Mouse (Mus musculus) liver (tissue): ENCODE results near the gene Fgd1.

ENCODE experiments used
- DNase-seq: peaks from one replicate; pipeline ENCODE4 v3.0.0-alpha.2; 2020; ENCODE audit warnings: mixed read lengths

Fgd1 gene

DNA sequence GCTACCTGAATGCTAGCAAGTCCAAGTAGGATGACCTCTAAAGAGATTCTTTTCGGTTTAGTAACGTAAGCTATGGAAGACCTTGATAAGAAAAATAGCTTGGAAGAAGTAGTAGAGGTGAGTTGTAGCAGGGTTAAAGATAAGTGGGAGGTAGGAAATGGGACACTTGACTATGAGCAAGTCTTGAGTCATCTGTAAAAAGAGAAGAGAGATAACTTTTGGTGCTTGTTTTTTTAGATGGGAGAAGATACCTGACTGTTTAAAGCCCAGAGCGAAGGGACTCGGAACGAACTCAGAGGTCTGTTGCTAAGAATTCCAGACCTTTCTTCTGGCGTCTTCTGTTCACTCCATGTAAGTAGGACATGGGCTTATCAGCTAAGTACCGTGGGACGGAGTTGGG, at the start of gene Fgd1:
Gene Fgd1 (plus strand): TSS at position 301 of the 400 bp plus-strand sequence.
- no peak for DNase-seq

DNA sequence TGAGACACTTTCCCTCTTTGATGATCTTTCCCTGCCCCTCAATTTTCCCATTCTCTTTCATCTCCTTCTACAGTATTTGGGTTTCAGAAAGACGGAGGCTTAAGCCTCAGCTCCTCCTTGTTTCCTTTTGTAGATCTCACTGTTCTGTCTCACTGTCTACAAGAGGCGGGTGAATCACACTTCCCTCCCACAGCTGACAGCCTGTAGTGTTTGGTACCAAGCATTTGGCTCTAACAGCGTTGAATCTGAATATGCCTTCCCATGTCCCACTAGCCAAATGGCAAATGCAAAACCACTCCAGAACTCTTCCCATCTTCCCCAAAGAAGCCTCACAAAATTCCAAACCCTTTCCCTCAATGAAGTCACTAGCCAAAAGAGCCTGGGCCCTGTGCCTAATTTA, 49.2 kb upstream of the Fgd1 start:
- DNase-seq = no peak

DNA sequence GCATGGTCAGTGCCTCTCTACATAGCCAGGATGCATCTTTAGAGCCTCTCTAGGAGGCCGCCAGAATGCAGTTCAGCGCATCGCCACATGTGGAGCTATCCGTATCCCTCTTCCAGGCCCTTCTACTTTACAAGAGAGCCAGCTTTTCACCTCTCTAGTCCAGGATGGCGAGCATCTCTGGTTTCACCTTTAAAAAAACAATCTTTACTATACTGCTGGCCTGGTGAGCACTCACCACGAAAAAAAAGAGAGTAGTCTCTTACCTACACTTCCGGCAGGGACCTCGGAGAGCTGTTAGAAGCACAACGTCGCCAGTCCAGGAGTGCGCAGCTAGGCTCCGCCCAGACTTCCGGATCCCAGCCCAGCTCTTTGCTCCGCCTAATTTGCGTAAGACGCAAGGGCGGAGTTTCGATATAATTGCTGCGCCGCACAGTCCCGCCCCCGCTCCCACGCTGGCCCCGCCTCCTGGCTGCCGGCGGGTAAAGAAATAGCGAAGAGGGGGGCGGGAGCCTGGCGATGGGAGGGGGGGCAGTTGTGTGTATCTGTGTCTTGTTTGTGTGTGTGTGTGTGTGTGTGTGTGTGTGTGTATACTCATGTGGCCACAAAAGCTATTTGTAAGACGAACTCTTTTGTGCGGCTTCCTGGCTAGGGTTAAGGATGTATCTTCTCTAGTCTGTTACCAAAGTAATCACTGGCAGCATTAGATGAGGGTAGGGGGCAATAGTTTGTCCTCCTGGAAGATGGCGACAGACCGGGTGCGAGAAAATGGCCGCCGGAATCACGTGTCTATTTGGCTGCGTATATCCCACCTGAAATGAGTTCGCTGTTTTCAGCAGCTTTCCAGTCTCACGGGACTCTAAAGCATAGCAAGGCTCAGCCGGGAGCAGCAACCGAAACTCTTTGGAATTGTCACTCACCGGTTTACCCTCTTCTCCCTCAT, 28.7 kb upstream of the Fgd1 start, which contains the start of gene Gnl3l:
Gene Gnl3l (minus strand): TSS at position 385 of the 940 bp plus-strand sequence.
- DNase-seq = peak; percentile 91

DNA sequence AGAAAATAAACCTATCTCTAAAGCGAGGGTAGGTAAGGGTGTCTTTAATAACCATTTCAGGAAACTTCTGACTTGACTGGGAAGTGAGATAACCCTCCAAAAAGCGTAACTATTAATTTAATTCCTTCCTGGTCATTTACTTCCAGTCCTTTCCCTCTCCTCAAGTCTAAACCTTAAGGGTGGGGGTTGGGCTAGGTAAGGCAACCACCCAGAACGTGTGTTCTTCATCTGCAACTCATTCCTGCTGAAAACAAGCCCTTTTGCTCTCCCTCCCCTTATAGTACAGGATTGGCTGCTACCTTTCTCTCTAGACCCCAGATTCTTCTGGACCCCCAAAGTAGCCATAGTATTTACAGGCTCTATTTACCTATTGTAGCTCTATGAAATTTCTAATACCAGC, 28.1 kb upstream of the Fgd1 start:
- no peak for DNase-seq

DNA sequence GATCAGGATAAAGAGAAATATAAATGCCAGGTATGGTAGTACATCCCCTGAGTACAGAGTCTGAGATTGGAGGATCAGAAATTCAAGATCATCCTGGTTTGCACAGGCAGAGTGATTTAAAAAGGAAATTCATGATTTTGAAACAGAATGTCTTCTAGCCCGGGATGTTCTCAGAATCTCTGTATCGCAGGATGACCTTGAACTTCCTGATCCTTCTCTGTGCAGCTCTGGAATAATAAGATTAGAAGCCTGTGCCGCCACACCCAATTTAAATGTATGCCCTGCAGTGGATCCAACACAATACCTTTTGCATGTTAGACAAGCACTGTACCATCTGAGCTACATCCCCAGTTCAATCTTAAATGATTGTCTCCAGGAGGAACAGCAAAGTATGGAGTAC, 27.2 kb upstream of the Fgd1 start:
- no peak for DNase-seq

DNA sequence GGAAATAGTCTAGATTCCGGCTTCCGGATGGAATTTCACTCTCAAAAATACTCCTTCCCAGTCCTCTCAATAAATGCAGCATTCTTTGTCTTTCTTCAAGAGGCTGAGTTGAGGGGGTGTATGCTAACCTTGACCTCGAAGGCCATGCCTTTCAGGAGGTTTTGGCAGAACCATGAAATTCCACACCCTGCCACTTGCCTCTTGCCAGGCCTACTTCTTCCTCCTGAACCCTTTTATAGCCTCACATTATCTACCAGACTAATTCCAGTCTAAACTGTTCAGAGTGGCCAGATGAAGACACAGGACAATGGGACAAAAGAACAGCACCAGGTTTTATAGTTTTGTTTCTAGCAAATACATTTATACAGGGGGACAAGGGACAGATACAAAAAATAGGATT, 14.6 kb upstream of the Fgd1 start:
- no peak for DNase-seq

DNA sequence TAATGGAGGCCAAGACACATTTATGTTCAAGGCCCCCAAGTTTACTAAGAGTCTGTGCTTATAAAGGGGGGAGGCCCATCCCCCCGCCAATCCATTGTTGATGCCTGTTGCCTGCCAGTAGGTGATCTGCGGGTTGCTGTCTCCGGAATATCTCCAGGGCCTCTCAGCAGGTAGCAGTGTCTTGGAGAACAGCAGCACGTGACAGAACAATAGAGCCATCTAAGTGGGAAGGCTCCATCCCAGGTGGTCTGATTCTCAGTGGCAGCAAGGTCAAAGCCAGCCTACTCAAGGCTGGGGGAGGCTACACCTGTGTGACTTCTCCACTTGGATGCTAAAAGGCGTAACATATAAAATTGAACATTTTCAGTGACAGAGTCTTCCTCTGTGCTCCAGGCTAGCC, 4.7 kb upstream of the Fgd1 start:
- DNase-seq = no peak

DNA sequence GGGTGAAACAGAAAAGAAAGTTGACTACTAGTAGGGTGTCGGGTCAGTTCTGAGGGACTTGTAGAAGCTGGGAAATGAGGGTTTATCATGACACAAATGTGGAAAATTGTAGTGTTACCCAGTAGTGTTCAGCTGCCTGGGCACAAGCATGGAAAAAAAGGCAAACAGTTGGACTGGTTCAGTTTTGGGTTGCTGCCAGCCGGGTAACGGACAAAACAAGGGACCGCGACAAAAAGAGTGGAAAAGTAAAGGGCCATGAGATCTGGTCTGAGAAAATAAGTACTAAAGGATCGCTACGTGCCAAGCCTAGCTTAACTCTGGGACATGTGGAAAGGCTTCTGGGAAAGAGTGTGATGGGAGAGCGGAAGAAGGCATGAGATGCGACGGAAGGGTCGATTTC, 371 bp downstream of the Fgd1 start:
- DNase-seq = no peak

DNA sequence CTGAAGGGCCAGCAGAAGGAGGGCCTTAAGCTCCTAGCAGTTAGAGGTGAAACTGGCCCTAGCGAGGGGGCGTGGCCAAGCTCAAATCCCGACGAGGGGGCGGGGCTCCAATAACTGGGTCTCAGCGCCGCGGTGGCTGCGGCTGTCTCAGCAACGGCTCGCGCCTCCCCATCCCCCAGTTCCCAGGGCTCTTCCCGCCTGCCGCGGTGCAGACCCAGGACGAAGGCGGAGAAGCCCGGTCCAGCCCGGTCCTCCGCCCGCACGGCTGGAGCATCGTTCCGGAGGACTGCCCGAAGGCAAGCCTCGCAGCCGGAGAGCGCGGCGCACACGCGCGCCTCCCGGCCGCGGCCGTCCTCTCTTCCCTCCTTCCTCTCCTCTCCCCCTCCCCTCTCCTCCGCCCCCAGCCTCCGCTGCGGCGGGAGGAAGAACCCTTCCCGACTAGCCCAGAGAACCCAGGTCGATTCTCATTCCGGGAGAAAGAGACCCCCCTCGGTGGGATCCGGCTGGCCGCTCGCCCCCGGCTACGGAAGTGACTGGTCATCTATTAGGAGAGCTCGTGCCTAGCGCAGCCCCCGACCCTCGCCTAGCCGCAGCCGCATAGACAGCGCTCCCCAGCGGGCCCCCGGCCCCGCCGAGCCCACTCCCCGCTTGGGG, 954 bp downstream of the Fgd1 start:
- DNase-seq = peak; percentile 77

DNA sequence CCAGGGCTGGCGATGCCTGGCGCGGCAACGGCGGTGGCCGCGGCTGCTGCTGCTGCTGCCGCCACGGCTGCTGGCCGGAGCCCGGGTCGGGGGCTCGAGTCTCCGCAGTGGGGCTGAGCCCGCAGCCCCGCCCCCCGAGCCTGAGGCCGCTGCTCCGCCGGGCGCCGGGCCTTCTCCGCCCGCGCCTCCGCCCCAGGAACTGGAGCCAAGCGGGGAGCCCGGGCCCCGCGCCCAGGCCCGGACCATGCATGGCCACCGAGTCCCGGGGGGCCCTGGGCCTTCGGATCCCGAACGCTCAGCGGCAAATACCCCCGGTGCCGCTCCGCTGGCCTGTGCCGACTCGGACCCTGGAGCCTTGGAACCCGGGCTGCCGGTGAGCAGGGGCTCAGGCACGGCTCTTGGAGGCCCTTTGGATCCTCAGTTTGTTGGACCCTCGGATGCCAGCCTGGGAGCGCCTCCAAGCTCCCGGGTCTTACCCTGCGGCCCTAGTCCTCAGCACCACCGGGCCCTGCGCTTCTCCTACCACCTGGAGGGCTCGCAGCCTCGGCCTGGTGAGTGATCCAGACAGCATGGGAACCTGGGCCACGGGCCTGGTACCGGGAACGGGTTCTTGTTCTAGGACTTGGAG, 1.6 kb downstream of the Fgd1 start:
- DNase-seq = no peak

DNA sequence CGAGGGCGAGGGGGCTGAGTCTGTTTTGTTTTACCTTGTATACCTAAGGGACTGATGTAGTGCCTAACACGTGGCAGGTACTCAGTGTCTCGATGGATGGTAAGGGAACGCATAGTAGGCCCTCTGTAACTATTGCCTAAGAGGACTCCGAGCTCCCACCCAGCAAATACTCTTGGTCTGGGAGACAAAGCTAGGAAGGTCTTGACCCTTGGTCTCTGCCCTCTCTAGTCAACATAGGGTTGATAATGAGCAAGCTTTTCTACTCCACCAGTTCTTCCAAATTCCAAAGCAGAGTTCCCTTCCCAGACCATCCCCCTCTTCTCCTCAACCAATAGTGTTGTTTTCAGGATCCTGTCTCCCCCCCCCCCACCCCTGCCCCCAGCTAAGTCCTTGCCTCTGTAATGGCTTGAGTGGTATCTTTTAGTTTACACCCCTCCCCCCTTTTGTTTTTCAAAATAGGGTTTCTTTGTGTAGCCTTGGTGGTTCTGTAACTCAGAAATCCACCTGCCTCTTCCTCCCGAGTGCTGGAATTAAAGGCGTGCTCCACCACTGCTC, 3.8 kb downstream of the Fgd1 start:
- no peak for DNase-seq

DNA sequence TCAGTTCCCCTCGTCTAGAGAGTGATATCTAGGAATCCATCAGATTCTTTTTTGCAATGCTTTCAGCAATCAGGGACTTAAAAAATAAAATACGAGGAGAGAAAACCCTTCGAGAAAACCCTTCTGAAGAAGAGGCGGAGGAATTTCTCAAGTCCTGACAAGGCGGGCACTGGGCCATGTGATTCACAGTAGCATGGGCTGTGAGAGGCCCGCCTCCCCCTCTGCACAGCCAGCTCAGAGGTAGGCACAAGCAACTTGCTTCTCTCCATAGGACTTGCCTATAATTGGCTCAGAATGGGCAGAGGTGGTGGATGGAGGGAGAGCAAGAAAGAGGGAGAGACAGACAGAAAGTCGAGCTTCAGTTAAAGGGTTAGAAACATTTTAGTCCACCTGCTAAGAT, 4.4 kb downstream of the Fgd1 start:
- no peak for DNase-seq

DNA sequence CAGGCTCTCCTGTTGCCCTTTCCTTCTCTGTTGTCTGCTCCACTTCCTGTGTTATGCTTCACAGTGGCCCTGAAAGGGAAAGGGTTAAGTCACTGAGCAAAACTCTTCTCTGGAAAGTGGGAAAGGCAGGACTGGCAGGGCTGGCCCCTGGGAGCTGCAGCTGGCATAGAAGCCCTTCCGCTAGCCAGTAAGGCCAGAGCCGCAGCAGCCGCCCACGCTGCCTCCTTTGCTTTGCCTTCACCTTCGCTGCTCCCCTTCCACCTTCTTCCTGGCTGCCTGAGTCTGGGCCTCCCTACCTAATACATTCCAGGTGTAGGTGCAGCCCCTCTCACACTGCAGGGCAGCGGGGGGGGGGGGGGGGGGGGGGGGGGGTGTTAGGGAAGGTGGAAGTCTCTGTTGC, 8.5 kb downstream of the Fgd1 start:
- no peak for DNase-seq

DNA sequence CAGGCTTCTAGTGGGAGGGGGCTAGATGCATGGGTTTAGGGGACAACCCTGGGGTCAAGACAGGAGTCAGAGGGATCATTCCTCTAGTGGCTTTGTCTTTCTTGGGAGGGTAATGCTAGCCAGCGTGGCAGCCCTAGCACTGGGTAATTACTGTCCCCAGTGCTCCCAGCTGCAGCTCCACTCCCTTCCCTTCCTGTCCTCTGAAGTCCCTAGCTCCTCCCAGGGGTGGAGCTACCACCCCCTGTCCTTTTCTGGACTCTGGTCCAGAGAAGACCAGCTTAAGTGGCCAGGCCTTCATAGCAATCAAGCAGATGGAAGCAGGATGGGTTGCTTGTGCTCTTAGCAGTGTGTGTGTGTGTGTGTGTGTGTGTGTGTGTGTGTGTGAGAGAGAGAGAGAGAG, 9.6 kb downstream of the Fgd1 start:
- DNase-seq = peak; percentile 18

DNA sequence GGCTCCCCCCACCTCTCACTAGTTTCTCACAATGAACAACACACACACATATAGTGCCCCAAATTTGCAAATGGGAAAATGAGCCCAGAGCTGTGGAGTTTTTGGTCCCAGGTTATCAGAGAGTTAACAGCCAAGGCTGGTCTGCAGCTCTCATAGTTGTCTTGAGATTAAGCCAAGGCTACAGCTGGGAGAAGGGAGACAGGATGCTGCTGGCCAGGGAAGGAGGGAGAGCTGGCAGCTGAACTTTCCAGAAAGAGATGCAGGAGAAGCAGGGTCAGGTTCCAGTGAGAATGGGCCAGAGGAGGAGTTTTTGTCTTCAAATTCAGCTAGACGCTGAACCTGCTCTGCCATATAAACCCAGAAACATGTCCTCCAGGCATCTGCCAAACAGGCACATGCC, 13.4 kb downstream of the Fgd1 start:
- DNase-seq = no peak

DNA sequence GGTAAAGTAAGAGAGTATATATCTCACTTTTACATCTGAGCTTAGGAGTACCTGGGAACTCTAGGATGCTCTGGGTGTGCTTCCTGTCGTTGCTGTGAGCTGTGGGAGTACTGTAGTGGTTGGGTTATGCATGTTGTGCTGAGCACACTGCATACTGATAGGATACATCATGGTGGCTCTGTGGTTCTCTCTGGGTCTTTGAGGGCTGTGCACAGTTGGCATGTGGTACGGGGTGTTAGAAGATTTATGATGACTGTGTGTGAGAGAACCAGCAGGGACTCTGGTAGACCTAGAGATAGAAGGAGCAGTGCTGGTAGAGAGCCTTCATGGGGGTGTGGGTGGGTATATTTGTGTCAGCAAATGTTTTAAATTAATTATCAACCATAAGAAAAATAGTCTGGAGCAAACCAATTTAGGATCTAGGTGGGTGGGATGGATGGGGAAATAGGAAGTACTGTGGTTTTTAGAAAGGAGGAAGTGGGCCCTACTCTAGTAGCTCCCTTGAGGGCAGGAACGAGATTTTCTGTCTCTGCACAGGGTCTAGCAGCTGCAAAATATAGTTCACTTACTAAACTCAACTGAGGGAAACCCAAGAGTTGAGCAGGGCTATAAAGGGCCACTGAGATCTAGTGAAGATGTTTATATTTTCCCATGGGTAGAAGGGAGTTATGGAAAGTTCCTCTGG, 15.8 kb downstream of the Fgd1 start:
- DNase-seq = no peak

DNA sequence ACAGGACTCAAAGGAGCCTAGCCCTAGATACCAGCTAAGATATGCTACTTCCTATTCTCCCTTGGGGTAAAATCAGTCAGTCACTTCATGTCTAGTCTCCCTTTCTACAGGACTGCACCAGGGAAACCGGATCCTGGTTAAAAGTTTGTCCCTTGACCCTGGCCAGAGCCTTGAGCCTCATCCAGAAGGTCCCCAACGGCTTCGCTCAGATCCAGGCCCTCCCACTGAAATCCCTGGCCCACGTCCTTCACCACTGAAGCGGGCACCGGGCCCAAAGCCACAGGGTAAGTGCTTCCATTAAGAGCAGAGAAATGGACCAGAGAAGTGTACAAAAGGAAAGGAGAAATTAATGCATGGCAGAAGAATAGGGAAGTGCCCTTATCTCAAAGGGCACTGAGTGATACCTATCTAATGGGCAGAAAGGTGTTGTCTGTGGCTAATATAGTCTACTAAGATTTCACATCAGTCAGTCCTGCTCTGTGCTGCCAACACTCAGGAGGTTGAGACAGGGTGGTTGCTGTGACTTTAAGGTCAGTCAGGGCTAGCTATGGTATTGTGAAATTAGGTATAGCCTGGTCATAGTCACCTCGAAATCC, 20.2 kb downstream of the Fgd1 start:
- no peak for DNase-seq

DNA sequence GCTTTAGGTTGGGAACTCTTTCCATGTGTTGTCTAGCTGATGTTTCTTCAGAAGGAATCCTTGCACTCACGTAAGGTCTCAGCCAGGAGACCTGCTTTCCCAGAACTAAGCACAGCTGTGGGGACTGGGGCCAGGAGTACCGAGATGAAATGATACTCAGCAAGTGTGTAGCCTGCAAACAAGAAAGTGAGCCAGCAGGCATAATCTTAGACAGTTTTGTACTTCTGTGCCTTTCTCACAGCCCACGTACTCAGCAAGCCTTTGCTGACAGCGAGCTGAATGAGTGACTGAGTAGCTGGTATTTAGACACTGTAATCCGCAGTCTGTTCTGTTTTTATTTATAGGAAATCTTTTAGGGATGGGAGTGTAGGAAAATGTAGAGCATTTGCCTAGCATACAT, 21.9 kb downstream of the Fgd1 start:
- DNase-seq = no peak

DNA sequence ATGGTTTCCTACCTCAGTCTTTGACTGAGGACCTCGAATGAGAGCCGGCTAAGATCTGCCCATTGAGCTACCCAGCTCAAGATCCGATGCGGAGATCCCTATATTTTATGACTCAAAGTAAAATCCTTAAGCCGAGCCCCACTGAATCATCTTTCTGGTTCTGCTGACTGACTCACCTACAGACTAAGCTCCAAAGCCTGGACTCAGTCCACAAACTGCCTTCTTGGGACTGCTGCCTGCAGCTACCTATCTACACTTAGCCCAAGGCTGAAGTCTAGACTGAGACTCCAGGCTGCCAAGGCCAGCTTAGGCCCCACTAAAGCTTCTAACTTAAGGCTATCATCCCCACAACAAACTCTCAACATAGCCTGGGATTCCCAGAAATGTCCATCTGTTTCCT, 30.1 kb downstream of the Fgd1 start:
- no peak for DNase-seq

DNA sequence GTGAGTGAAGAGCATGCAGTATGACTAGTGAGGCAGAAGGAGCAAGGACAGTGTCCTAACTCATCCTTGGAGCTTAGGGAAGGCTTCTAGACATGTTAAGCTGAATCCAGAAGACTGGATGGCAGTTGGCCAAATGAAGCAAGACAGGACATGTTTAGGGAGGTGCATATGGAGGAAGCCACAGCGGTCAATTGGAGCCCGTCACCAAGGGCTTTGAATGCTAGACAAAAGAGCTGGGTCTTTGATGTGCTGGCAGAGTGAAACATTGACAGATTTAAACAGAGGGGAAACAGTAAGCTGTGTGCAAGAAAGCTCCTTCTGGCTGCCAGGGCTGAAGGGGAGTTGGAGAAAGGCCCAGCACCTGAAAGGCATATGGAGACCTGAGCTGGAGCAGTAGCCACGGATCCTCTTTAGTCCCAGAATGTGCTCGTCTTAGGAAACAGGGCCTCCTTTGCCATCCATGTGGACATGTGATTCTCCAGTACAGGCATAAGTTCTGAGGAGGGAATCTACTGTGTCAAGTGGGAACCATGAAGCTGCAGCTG, 31.1 kb downstream of the Fgd1 start:
- no peak for DNase-seq

DNA sequence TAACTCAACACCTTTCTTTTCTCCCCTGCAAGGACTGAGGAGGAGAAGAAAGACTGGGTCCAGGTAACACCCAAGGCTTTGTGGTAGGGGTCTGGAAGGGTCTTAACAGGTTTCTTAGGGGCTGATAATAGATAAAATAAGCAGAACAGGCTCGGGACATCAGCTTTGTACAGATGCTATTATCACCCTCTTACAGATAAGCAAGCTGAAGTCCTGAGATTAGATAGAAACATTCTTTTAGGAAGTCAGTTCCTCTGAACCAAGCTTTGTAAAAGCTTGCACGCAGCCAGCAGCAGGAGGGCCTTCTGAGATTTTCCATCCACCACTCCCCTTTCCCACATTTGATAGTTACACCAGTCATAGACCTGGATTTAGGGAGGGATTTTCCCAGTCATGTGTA, 39.6 kb downstream of the Fgd1 start:
- no peak for DNase-seq

DNA sequence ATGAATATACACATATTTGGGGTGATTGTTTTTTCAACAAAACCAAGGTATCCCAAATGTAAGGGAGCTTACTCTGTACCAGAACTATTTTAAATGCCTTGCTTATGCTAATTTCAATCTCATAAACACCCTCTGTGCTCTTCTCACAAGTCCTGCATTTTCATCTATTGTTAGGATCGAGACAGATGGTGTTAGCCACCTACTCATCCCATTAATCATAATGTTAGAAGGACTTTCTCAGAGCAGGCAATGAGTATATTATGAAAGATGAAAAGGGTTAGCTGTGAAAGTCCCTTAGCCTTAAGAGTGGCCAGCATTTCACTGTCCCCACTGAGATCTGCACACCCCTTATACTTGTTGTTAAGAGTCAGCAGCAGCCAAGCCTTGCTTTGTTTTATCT, 41.5 kb downstream of the Fgd1 start:
- no peak for DNase-seq
